Mouse (Mus musculus) kidney, postnatal 36 days (tissue): ENCODE results near the gene Gtf3a.
"Not testable (repeated sequence)": the region's sequence is repeated elsewhere in the genome, so short reads cannot be mapped to it uniquely, and the experiment has no call there.

Experiments used
- DNase-seq, 2 experiments: peaks; one replicate each; pipeline ENCODE4 v3.0.0; 2021 to 2022; ENCODE audit warnings: mixed read lengths in 2 of 2

The Gtf3a gene

DNA sequence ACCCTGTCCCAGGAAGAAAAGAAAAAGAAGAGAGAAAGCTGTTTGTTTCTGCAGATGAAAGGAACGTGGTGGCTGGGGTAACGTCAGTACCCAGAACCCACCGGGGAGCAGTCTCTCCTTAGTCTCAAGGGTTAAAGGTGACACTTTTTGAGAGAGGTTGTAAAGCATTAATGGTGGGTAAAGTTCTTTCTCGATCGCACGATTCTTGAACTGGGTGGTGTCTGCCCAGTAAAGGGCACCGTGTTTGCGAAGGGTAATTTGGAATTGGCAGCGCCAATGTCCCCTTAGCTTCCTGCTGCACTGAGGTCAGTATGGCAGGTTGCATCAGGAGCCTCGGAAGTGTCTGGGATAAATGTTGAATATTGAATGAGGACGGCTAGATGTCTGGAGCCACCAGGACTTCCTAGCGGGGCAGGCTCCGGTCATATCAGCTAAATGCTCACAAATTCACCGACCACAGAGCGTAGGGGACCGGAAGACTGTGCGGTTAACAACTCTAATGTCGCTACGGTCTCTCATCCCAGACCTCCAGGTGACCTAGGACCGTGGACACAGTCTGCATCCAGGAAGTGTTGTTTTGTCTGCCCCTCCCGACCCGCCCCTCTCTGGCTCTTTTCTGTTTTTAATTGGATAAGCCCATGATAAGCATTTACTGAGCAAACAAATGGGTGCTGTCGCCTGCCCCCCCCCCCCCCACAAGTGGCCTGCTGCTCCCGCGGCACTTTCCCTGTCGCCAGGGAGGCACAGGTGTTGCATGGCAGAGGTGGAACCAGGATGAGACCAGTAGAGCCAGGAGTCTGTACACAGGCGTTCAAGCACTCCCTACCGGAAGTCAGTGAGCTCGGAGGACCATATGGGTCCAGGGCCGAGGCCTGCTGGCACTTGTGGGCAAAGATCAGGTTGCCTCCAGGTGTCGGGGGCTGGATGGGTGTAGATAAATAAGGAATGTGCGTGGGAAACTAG, 10.6 kb upstream of the Gtf3a start:
- DNase-seq = no peak

- DNase-seq = peak in 1 of 2 experiments; percentile 34
These were observed 9.2 kb upstream of the Gtf3a start for GRCm38 (mm10) chr5:146939109-146939796.

DNA sequence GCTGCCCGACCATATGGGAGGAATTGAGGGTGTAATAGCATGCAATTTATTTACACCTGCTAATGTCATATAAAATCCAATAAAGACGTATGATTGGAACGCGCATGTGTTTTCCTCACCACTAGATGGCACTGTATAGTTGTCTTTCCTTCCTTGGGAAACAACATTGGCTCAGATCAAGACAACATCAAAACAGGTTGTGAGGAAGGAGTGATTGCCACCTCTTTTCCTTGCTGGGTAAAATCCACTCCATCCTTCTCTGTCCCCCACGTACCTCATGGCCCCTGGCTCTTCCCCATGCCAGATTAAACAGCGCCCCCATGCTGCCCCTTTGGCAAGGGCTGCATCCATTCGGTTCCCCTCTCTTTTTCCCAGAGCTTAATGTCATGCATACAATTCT, 8.2 kb upstream of the Gtf3a start:
- DNase-seq = peak; percentile 46

- not testable (repeated sequence) for DNase-seq
These were observed 6.5 kb upstream of the Gtf3a start for GRCm38 (mm10) chr5:146941939-146942338.

GRCm38 (mm10) chr5:146942965-146943364, 5.5 kb upstream of the Gtf3a start:
- DNase-seq = no peak

GRCm38 (mm10) chr5:146944568-146944967, 3.9 kb upstream of the Gtf3a start:
- no peak for DNase-seq

DNA sequence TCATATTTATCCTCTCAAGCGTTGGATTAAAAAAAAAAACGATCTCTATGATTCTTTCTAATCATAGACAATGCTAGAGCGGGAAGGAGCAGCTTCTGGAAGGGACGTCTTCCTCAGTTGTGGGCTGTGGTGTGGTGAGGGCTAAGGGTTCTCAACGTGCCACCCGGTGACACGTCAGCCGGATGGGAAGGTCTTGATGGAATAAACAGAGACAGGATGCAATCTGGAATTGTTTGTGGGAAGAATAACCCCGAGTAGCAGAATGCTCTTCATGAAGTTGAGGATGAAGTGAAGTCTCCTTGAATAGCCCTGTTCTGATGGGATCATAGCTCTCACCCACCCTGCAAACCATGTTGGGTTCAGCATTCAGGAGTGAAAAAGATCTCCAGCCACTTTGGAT, 1.8 kb upstream of the Gtf3a start:
- DNase-seq = no peak

GRCm38 (mm10) chr5:146947497-146947896, 960 bp upstream of the Gtf3a start:
- no peak for DNase-seq

DNA sequence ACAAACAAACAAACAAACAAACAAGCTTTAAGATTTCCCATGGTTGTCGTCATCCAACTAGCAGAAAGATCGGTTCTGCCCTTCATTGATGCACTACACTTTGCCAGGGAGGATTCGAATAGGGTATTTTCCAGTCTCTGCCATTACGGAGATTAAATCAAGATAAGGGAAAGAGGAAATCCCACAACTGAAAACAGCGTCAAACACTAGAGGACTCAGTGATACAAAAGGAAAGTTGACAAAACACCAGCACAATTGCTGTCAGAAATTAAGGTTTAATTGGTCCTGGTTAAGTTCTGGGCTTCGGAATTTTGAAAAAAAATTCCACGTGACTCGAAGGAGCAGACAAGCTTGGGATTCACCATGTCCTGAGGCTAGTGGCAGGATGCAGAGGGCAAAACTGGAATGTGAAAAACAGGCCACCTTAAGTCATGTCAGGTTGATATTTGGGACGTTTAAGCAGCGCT, 383 bp upstream of the Gtf3a start:
- DNase-seq = no peak

DNA sequence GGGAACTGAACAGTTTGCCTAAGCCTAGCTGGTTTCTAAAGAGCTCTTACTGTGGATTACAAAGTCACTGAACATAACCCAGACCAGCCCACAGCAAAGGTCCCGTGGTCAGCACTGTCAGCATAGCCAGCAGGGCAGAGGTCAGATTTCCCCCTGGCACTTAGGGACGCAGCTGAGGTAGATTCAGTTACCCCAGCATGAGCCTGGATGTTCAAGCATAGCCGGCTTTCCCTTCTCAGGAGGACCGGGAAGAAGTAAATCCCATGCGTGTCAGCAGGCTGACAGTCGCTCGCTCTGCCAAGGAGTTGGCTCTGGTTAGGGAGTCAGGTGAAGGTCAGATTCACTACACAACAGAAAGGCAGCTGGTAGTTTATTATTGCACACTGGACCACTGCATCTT, 6.1 kb downstream of the Gtf3a start:
- DNase-seq = peak; percentile 47 to 48

GRCm38 (mm10) chr5:146955651-146956050, 7.2 kb downstream of the Gtf3a start:
- no peak for DNase-seq

GRCm38 (mm10) chr5:146956678-146957077, 8.2 kb downstream of the Gtf3a start:
- no peak for DNase-seq

GRCm38 (mm10) chr5:146963118-146963936, 14.9 kb downstream of the Gtf3a start, which contains the start of gene Mtif3:
Gene Mtif3, minus strand, starts transcription at chr5:146963800.
- DNase-seq = peak; percentile 89 to 91

GRCm38 (mm10) chr5:146963937-146964278, 15.5 kb downstream of the Gtf3a start:
- no peak for DNase-seq

DNA sequence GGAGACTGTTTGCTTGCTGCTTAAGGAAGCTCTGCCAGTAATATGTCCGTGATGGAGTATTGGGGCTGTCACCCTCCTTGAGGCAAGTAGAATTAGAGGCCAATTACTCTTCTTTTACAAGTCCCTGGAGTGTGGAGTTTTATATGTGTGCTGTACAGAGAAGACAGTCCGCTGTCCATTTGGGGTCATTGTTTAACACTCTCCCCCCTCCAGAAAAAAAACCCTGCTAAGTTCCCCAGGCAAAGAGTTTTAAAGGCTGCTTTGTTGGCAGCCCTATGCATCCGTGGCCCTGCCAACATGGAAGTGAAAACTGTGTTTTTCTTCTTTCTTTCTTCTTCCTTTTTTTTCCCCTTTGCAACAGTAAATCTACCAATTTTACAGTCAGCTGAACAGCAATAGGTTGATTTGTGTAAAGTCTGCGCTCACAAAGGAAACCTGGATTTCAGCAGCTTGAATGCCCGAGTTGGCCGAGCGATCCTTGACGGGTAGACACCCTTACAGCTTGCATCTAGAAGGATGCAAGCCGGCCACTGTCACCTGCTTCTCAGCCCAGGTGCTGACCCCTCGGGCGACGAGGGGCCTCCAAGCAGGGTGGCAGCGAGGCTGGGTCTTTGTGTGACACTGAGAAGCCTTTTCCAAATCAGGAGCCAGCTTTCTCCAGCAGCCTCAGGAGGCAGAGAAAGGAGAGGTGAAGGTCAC, 20.4 kb downstream of the Gtf3a start:
- DNase-seq = no peak

DNA sequence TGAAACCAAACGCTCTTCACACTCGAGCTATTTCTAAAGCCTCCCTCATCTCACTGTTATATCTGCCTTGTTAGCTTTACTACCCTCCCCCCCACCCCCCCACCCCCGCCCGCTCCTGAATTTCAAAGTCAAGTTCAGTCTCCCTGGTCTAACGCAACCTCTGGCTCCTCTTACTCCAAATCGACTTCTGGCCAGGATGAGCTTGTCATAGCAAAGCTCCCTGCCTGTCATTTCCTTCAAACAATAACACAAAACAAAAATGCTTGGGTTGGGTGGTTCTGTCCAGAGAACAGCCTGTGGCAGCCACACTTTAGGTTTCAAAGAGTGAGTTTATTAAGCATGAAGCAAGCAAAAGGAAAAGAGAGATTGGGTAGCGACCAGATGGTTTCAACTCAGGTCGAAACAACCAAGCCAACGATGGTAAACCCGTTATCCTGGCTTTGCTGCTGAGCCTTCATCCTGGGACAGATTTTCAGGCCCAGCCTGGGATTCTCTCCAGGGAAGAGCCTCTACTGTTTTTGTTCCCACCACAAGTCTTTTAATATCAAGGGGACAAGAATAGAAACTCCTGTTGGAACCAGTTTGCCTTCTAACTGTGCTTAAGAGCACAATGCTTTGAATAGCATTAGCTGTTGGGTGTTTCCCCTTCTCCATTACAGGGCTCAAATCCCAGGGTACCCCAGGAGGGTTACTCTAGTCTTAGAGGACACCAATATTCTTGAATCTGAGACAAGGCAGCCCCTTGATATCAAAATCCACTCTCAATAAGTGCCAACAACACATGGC, 23.5 kb downstream of the Gtf3a start:
- no peak for DNase-seq

DNA sequence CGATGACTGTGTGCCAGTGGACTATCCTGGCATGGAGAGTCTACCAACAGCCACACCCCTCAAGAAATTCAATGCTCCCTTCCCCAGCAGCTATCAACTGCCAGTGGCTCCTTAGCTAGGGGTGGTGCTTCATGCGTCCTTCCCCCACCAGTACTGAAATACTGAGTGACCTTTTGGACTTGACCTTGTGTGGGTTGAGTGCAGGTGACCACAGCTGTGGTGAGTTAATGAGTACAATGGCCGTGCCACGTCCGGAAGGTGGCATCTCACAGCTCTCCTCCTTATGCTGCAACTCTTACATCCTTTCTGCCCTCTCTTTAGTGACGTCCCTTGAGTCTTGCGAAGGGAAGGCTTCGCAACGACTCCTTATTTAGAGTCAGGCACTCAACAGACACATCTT, 24.9 kb downstream of the Gtf3a start:
- peak; percentile 74 to 86 for DNase-seq

DNA sequence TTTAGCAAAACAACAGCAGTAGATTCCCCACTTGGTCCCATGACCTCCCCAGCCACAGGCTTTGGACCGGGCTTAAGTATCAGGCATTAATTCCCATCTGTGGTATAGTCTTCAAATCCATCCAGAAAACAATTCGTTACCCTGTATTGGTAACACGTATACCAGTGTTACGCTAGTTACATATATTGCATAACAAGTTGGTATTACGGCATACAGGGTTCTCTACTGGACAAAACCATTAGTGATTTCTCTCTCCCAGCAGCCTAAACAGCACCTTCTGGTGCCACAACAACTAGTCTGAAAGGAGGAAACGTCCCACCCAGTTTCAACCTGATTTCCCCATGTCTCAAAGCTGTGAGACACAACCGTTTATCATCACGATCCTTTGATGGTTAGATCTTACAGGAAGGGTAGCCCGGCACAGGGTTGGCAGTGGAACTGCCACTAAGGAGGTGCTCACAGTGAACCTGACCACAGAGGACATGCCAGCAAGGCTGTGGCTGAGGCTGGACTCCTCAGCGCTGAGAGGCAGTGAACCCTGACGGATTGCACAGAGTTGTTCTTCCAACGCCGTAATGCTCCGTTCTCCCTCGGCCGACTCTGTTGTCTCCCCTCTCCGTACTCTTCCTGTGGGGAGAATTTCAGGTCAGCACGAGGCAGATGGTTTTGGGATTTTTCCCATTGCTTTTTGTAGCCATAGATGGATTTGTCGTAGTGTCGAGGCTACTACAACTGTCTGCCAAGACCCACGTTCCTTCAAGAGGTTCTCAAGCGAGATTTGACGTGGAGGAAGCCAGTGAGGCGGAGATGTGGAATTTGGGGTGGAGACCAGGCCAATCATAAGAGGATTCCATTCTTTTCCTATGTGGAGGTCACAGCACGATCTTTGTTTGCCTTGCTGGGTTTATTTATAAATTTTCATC, 25.7 kb downstream of the Gtf3a start:
- DNase-seq = peak; percentile 79 to 81

DNA sequence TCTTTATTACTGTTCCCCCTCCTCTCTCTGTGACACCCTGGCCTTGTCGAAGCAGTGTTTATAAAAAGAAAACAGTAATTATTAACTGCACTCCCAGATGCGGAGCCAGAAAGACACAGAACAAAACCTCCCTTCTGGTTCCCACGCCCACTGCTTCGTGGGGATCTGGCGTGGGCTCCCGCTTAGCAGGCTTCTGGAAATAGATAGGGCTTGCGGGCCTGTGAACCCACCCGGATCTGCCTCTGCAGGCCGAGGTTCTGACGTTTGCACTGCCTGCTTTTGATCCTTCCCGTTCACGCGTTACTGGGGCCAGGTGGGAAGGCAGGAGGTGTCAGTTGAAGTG, 26.3 kb downstream of the Gtf3a start:
- peak; percentile 65 to 68 for DNase-seq

DNA sequence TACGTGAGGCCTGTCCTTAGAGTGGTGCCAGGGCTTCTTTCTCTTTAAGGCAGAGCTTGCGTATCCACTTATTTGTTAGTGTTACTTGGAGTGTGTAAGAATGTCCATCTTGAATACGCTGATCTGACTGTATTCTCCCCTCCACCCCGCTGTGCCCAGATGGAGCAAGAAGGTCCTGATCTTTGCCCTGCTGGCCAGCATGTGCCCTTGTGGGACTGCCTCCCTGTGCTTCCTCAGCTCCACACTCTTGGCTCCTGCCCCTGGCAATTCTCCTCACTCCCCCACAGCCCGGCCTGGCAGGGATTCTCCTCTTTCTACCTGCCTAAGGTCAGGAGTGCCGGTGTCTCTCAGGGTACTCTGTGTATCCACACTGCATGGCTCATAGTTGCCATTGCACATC, 32.9 kb downstream of the Gtf3a start:
- DNase-seq = peak; percentile 82 to 89
